30 mouse cellular contexts compared by ENCODE assay signal in the genomic region with DNA sequence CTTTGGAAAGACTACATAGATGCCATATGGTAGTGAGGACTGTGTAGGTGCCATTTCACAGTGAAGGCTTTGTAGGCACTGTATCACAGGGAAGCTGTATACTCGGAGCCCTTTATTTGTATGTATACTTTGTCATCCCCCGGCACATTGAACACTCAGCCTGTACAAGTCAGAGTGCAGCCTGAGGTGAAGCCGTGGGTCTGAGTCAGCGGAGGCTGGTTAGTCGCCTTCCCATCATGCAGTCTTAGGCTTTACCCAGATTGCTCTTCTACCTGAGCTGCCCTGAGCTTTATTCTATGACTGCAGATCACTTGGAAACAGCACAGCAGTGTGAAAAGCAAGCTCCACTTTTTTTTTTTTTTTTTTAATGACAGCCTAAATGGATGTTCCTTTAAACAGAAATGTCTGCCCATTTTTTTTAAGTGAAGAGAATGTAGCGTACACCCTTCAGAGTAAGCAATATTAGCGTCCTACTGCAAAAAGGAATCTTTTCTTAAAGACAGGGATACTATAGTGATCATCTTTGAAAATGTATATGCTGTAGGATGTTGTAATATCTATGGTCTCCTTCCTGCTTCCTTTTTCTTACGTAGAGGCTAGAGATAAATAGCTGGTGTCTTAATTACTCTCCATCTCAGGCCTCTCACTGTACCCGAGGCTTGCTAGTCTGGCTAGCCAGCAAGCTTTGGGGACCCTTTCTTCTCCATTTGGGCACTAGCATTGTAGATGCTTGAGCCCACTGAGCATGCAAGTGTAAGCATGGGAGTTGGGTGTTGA.
DNase-seq lines count a peak whose midpoint lies in the region; ATAC-seq lines count a peak whose summit lies in the region.
"Had no signal": no experiment of that assay in that cellular context is flagged by ENCODE, and none has a peak within 500 bp of the region (broad histone marks: within the 10 kb centered on the region; RNA-seq: fewer than 3 reads in every experiment).

No protein-coding gene starts in this region.

- WGBS in heart, embryonic 13.5 days, result 71% methylated on average over 9 of the region's 9 CpGs
- WGBS in heart, embryonic 10.5 days, result 78% methylated on average over 9 of the region's 9 CpGs

- no peak overlapping the region for H3K4me3 ChIP-seq in heart, embryonic 13.5 days
- no peak overlapping the region for H3K4me3 ChIP-seq in heart, embryonic 10.5 days
- H3K4me3 ChIP-seq: embryonic facial prominence, embryonic 10.5 days; embryonic facial prominence, embryonic 15.5 days; forebrain, embryonic 12.5 days; gastrocnemius, adult 2 months; hindbrain, embryonic 12.5 days; intestine, embryonic 15.5 days; limb, embryonic 10.5 days; limb, embryonic 15.5 days; liver, embryonic 13.5 days had no signal

- H3K27me3 ChIP-seq in heart, embryonic 13.5 days (replicated peaks), result no peaks in the 10 kb centered on the region
- H3K27me3 ChIP-seq in heart, embryonic 10.5 days (ENCODE audit: insufficient read depth, poor library complexity, severe bottlenecking), result no peaks in the 10 kb centered on the region
- H3K27me3 ChIP-seq: embryonic facial prominence, embryonic 15.5 days; forebrain, embryonic 12.5 days; hindbrain, embryonic 12.5 days; intestine, embryonic 15.5 days; limb, embryonic 15.5 days; liver, embryonic 13.5 days had no signal

- no peak overlapping the region for H3K4me2 ChIP-seq in heart, embryonic 13.5 days
- H3K4me2 ChIP-seq: embryonic facial prominence, embryonic 15.5 days; forebrain, embryonic 12.5 days; hindbrain, embryonic 12.5 days; intestine, embryonic 15.5 days; limb, embryonic 15.5 days; liver, embryonic 13.5 days had no signal

- H3K27ac ChIP-seq in heart, embryonic 13.5 days (replicated peaks), result no peak overlapping the region
- no peak overlapping the region for H3K27ac ChIP-seq in heart, embryonic 10.5 days
- H3K27ac ChIP-seq: embryonic facial prominence, embryonic 10.5 days; embryonic facial prominence, embryonic 15.5 days; forebrain, embryonic 12.5 days; gastrocnemius, adult 2 months; hindbrain, embryonic 12.5 days; hindbrain, postnatal 0 days; intestine, embryonic 15.5 days; limb, embryonic 10.5 days; limb, embryonic 15.5 days; liver, embryonic 13.5 days; macrophage had no signal

- no peak for DNase-seq in heart, embryonic 10.5 days (ENCODE audit: low spot score)
- DNase-seq in NIH3T3 (ENCODE audit: low read depth), result peak; percentile 27
- DNase-seq in cerebellum, adult 18-20 months, result no peak
- no peak for DNase-seq in lung, adult 18-20 months
- DNase-seq: cerebellum, adult 11 months; cerebellum, postnatal 14 days; gastrocnemius, adult 2 months; gastrocnemius, postnatal 36 days; heart, postnatal 36 days; kidney, adult 8-10 months; kidney, postnatal 10 days; layer of hippocampus, adult 9-11 months; liver, embryonic 13.5 days; lung, adult 2 months; lung, postnatal 10 days; midbrain, embryonic 14.5 days; right cerebral cortex, adult 18-20 months; right cerebral cortex, postnatal 4 days had no signal

- ATAC-seq in heart, embryonic 13.5 days (ENCODE audit: extremely low read depth, insufficient number of reproducible peaks, low FRiP score, low TSS enrichment), result 0 out of 2 replicates have a peak, but pooled peaks have one; percentile 14
- peak; percentile 51 for ATAC-seq in megakaryocyte, adult 5-6 weeks (ENCODE audit: poor library complexity, severe bottlenecking)
- ATAC-seq: hindbrain, postnatal 0 days; intestine, embryonic 15.5 days had no signal

- H3K4me1 ChIP-seq in heart, embryonic 13.5 days, result peaks cover 10% of the 10 kb centered on the region
- no peaks in the 10 kb centered on the region for H3K4me1 ChIP-seq in heart, embryonic 10.5 days
- H3K4me1 ChIP-seq: embryonic facial prominence, embryonic 10.5 days; embryonic facial prominence, embryonic 15.5 days; forebrain, embryonic 12.5 days; hindbrain, embryonic 12.5 days; intestine, embryonic 15.5 days; limb, embryonic 10.5 days; limb, embryonic 15.5 days had no signal

- H3K9me3 ChIP-seq in heart, embryonic 13.5 days, result no peaks in the 10 kb centered on the region
- H3K9me3 ChIP-seq in heart, embryonic 10.5 days, result no peaks in the 10 kb centered on the region
- H3K9me3 ChIP-seq: embryonic facial prominence, embryonic 10.5 days; embryonic facial prominence, embryonic 15.5 days; forebrain, embryonic 12.5 days; G1E; hindbrain, embryonic 12.5 days; intestine, embryonic 15.5 days; limb, embryonic 10.5 days; limb, embryonic 15.5 days; liver, embryonic 13.5 days had no signal

- no peaks in the 10 kb centered on the region for H3K36me3 ChIP-seq in heart, embryonic 13.5 days
- no peaks in the 10 kb centered on the region for H3K36me3 ChIP-seq in heart, embryonic 10.5 days
- H3K36me3 ChIP-seq: embryonic facial prominence, embryonic 10.5 days; embryonic facial prominence, embryonic 15.5 days; forebrain, embryonic 12.5 days; hindbrain, embryonic 12.5 days; intestine, embryonic 15.5 days; limb, embryonic 10.5 days; limb, embryonic 15.5 days; liver, embryonic 13.5 days had no signal

- H3K9ac ChIP-seq in heart, embryonic 13.5 days, result no peak overlapping the region
- H3K9ac ChIP-seq: embryonic facial prominence, embryonic 15.5 days; forebrain, embryonic 12.5 days; hindbrain, embryonic 12.5 days; intestine, embryonic 15.5 days; limb, embryonic 15.5 days; liver, embryonic 13.5 days had no signal
